Mouse (Mus musculus) liver, embryonic 16.5 days (tissue): ENCODE measurements around the gene Spred1. TPM values are rescaled to one million over a fixed set of nuclear protein-coding genes. Genes with fewer than 3 reads are reported as not detected.

Experiments used
- ATAC-seq: fragments of 200-750 bp; cut with Nextera tagmentation; 2 replicates; pipeline ENCODE4 v1.8.0; 2017; ENCODE audit warnings: low read depth, mild to moderate bottlenecking, moderate number of reproducible peaks, moderate library complexity
- H3K27ac ChIP-seq: fragments of 300-500 bp; sonication (generic); 2 replicates; pipeline ENCODE4 v1.5.1; 2014; ENCODE audit warnings: mild to moderate bottlenecking, low read length
- H3K27me3 ChIP-seq: fragments of 300-500 bp; sonication (generic); 2 replicates; pipeline ENCODE4 v1.6.1; 2014; ENCODE audit warnings: low read depth, low read length, mixed read lengths; ENCODE audit not compliant: control insufficient read depth, insufficient read depth
- H3K36me3 ChIP-seq: fragments of 300-500 bp; sonication (generic); 2 replicates; pipeline ENCODE4 v1.6.1; 2014; ENCODE audit warnings: mild to moderate bottlenecking; ENCODE audit not compliant: control insufficient read depth, insufficient read depth
- H3K4me1 ChIP-seq: fragments of 300-500 bp; sonication (generic); 2 replicates; pipeline ENCODE4 v1.6.1; 2014; ENCODE audit warnings: low read depth, low read length, mixed read lengths; ENCODE audit not compliant: control insufficient read depth
- H3K4me2 ChIP-seq: fragments of 300-500 bp; sonication (generic); 2 replicates; pipeline ENCODE4 v1.6.1; 2014; ENCODE audit warnings: low read depth, low read length, mixed read lengths
- H3K4me3 ChIP-seq: fragments of 300-500 bp; sonication (generic); 2 replicates; pipeline ENCODE4 v1.5.1; 2014; ENCODE audit warnings: low read depth, mild to moderate bottlenecking, low read length
- H3K9ac ChIP-seq: fragments of 300-500 bp; sonication (generic); 2 replicates; pipeline ENCODE4 v1.6.1; 2014; ENCODE audit warnings: low read depth, low read length
- H3K9me3 ChIP-seq: fragments of 300-500 bp; sonication (generic); replicated peaks from 2 replicates; pipeline ENCODE4 v1.6.1; 2016; ENCODE audit warnings: low read length; ENCODE audit not compliant: control insufficient read depth
- WGBS: fragments of 180-500 bp; shearing (Covaris S2); extraction: QIAGEN DNeasy Blood & Tissue Kit; methylation state at CpG from one replicate; pipeline ENCODE4 v1.1.7; 2014; ENCODE audit not compliant: insufficient replicate concordance; 5-methylcytosine and 5-hydroxymethylcytosine counted together
- polyA plus RNA-seq: library from polyadenylated mRNA; unstranded; fragments of >200 nt; fragmentation: Nextera tagmentation; extraction: Ambion mirVana; gene quantifications from 2 replicates; pipeline ENCODE4 v1.2.1, GENCODE M21; 2015

Gene Spred1
- polyA plus RNA-seq, 1 experiment from 2014 or later: 1.1 TPM

GRCm38 (mm10) chr2:117110355-117110866, 10.8 kb upstream of the Spred1 start:
- no peaks in the 10 kb centered on the region for H3K27me3 ChIP-seq
- H3K9ac ChIP-seq: no peak overlapping the region
- no peak overlapping the region for H3K4me2 ChIP-seq
- no peak for ATAC-seq
- no peaks in the 10 kb centered on the region for H3K4me1 ChIP-seq
- H3K36me3 ChIP-seq: no peaks in the 10 kb centered on the region
- H3K27ac ChIP-seq: no peak overlapping the region
- H3K9me3 ChIP-seq: no peaks in the 10 kb centered on the region
- 58% methylated on average over 6 of the region's 6 CpGs for WGBS
- no peak overlapping the region for H3K4me3 ChIP-seq

- H3K9me3 ChIP-seq: no peaks in the 10 kb centered on the region
- no peak for ATAC-seq
- H3K27me3 ChIP-seq: no peaks in the 10 kb centered on the region
- no peaks in the 10 kb centered on the region for H3K4me1 ChIP-seq
- no peak overlapping the region for H3K9ac ChIP-seq
- WGBS: 63% methylated on average over 2 of the region's 2 CpGs
- H3K27ac ChIP-seq: no peak overlapping the region
- H3K4me3 ChIP-seq: no peak overlapping the region
- no peak overlapping the region for H3K4me2 ChIP-seq
- H3K36me3 ChIP-seq: no peaks in the 10 kb centered on the region
Measured at GRCm38 (mm10) chr2:117113262-117113661, 7.9 kb upstream of the Spred1 start.

GRCm38 (mm10) chr2:117113762-117114161, 7.4 kb upstream of the Spred1 start:
- H3K36me3 ChIP-seq: no peaks in the 10 kb centered on the region
- H3K4me2 ChIP-seq: no peak overlapping the region
- no peaks in the 10 kb centered on the region for H3K4me1 ChIP-seq
- no peak overlapping the region for H3K9ac ChIP-seq
- no peaks in the 10 kb centered on the region for H3K9me3 ChIP-seq
- H3K4me3 ChIP-seq: no peak overlapping the region
- no peak overlapping the region for H3K27ac ChIP-seq
- ATAC-seq: peak; percentile 35; the same call in 1 of the 2 replicates
- 38% methylated on average over 4 of the region's 4 CpGs for WGBS
- no peaks in the 10 kb centered on the region for H3K27me3 ChIP-seq

GRCm38 (mm10) chr2:117118516-117118915, 2.7 kb upstream of the Spred1 start:
- ATAC-seq: no peak
- Histone ChIP-seq H3K9ac (no peak overlapping the region), H3K9me3 (no peaks in the 10 kb centered on the region), H3K36me3 (no peaks in the 10 kb centered on the region), H3K4me1 (peaks cover 7% of the 10 kb centered on the region; the same call in 1 of the 2 replicates), H3K27me3 (no peaks in the 10 kb centered on the region), H3K4me3 (no peak overlapping the region), H3K27ac (no peak overlapping the region), H3K4me2 (no peak overlapping the region)
- WGBS: 61% methylated on average over 2 of the region's 2 CpGs

GRCm38 (mm10) chr2:117119291-117120245, 1.6 kb upstream of the Spred1 start:
- WGBS: 12% methylated on average over 30 of the region's 30 CpGs
- peaks cover 7% of the 10 kb centered on the region; the same call in 1 of the 2 replicates for H3K4me1 ChIP-seq
- H3K4me2 ChIP-seq: peak overlapping the region; percentile 90
- no peaks in the 10 kb centered on the region for H3K9me3 ChIP-seq
- peak overlapping the region; percentile 14; the same call in 1 of the 2 replicates for H3K9ac ChIP-seq
- ATAC-seq: peak; percentile 24; the same call in 1 of the 2 replicates
- H3K27me3 ChIP-seq: no peaks in the 10 kb centered on the region
- no peaks in the 10 kb centered on the region for H3K36me3 ChIP-seq
- peak overlapping the region; percentile 85 for H3K27ac ChIP-seq
- H3K4me3 ChIP-seq: peak overlapping the region; percentile 78

GRCm38 (mm10) chr2:117120246-117121211, 645 bp upstream of the Spred1 start:
- Histone ChIP-seq H3K9ac (peak overlapping the region; percentile 79), H3K36me3 (no peaks in the 10 kb centered on the region), H3K4me2 (peak overlapping the region; percentile 90), H3K9me3 (no peaks in the 10 kb centered on the region), H3K4me3 (peak overlapping the region; percentile 78), H3K4me1 (peaks cover 7% of the 10 kb centered on the region; the same call in 1 of the 2 replicates), H3K27ac (peak overlapping the region; percentile 85), H3K27me3 (no peaks in the 10 kb centered on the region)
- WGBS: under 1% methylated on average over 84 of the region's 101 CpGs
- ATAC-seq: peak; percentile 68

GRCm38 (mm10) chr2:117121984-117122605, 921 bp downstream of the Spred1 start:
- H3K27ac ChIP-seq: no peak overlapping the region
- H3K9ac ChIP-seq: peak overlapping the region; percentile 79
- no peaks in the 10 kb centered on the region for H3K27me3 ChIP-seq
- no peak for ATAC-seq
- H3K36me3 ChIP-seq: no peaks in the 10 kb centered on the region
- peak overlapping the region; percentile 78 for H3K4me3 ChIP-seq
- H3K9me3 ChIP-seq: no peaks in the 10 kb centered on the region
- under 1% methylated on average over 19 of the region's 19 CpGs for WGBS
- peaks cover 7% of the 10 kb centered on the region; the same call in 1 of the 2 replicates for H3K4me1 ChIP-seq
- H3K4me2 ChIP-seq: peak overlapping the region; percentile 90

- Histone ChIP-seq H3K4me2 (peak overlapping the region; percentile 90), H3K9me3 (no peaks in the 10 kb centered on the region), H3K4me3 (peak overlapping the region; percentile 78), H3K27ac (peak overlapping the region; percentile 29; the same call in 1 of the 2 replicates), H3K27me3 (no peaks in the 10 kb centered on the region), H3K36me3 (no peaks in the 10 kb centered on the region), H3K9ac (peak overlapping the region; percentile 37; the same call in 1 of the 2 replicates), H3K4me1 (peaks cover 8% of the 10 kb centered on the region)
- ATAC-seq: peak; percentile 64
- WGBS: under 1% methylated on average over 17 of the region's 17 CpGs
Measured at GRCm38 (mm10) chr2:117122701-117123337, 1.6 kb downstream of the Spred1 start.
